Mouse (Mus musculus): ENCODE measurements around the gene Ndufb7.
"Not testable (repeated sequence)": the region's sequence is repeated elsewhere in the genome, so short reads cannot be mapped to it uniquely, and the experiment has no call there.

Gene Ndufb7

DNA sequence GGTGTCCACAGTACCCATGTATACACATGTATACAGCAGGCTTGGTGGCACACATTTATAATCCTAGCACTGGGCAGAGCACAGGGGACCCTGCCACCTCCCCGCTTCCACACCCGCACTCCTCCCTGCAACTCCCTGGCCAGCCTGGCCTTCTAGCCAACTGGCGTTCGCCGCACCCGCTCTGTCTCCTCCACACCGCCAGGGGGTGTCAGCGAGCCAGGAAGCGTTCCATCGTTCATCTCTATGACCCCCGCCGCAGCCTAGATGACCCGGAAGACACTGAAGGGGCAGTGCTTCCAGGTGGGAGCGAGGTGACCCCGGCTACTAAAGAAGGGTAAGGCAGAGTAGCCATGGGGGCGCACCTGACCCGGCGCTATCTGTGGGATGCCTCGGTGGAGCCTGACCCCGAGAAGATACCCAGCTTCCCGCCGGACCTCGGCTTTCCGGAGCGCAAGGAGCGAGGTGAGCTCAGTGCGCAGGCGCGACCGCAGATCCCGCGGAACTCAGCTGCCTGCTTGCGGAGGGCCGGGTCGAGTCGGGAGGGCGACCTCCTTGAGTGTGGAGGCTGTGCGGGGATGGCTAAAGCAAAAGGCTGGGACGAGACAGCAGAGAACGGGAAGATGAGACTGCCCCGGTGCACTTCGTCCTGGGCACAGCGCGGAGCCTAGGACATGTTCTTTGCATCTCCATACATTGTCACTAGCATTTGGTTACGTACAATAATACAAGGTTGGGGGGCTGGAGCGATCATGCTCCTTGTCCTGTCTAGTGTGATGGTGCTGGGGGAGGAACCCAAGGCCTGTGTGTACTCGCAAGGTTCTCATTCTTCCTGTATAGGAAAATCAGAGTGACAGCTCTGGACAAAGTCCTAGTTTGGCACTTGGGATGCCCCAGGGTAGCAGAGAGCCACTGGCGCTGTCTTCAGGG is at the start of gene Ndufb7:
Ndufb7 (plus strand) TSS at position 203 of the 927 bp plus-strand sequence.
- in situ Hi-C loops (cut with MseI, MboI), result no loop called here

DNA sequence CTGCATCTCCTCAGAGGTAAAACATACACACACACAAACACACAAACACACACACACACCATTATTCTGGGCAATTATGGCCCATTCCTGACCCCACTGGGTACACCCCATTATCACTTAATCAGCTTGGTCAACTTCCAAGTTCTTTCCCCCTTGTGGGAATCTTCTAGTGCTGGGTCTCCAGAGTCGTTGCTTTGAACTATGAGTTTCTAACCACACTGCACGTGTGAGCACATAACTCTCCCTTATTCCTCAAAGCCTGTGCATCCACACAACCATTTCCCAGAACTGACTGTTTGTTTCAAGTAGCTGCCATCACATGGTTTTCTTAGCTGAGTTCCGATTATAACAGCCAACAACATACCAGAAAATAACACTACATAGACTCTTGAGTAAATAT is 46.0 kb upstream of the Ndufb7 start:
- in situ Hi-C loops (cut with MseI, MboI), result no loop called here

DNA sequence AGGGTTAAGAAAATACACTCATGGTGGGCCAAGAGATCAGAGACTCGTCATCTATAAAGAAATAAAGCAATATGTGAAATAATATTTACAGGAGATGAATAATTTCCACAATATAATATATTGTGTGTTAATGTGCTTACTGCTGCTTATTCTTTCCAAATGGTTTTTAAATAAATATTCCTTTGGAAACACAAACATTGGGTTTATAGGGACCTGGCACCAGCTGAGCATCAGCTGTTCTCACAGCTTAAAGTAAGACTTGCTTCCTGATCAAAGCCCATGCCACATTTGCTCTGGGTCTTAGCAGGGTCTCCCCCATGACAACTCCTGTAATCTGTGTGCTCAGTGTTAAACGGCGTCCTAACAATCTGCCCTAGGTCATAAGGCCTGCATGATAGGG is 45.6 kb upstream of the Ndufb7 start:
- in situ Hi-C loops (cut with MseI, MboI), result not testable (repeated sequence)

DNA sequence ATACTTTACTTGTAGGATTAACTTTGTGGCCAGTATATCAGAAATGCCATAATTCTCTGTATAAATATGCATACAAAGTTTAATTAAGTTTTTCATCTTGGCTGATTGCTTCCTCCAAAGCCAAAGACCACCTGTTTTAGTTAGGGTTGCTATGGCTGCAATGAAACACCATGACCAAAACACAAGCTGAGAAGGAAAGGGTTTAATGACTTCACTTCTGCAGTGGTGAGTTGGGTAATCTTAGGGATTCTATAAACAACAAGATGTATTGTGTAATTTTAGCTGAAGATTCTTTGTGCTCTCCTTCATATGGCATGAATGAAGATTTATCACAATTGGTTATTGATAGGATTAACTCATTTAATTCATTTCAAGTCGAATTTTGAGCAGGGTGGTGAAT is 45.2 kb upstream of the Ndufb7 start:
- in situ Hi-C loops (cut with MseI, MboI), result no loop called here

DNA sequence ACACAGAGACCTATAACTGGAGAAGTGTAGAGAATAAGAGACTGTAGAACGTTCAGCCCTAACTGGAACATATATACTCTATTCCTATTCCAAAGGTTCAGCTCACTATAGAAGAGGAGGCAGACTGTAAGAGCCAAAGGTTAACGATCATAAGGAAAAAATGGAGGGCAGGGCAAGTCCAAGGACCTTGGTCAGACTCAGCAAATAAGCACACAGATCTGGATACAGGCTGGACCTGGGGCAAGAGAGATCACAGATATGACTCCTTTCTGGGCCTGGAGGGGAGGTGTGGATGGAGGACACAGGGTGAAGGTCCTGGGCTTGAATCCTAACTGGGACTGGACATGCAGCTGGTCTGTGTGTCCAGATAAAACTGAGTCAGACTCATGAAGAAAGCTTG is 31.7 kb upstream of the Ndufb7 start:
- in situ Hi-C loops (cut with MseI, MboI), result no loop called here

DNA sequence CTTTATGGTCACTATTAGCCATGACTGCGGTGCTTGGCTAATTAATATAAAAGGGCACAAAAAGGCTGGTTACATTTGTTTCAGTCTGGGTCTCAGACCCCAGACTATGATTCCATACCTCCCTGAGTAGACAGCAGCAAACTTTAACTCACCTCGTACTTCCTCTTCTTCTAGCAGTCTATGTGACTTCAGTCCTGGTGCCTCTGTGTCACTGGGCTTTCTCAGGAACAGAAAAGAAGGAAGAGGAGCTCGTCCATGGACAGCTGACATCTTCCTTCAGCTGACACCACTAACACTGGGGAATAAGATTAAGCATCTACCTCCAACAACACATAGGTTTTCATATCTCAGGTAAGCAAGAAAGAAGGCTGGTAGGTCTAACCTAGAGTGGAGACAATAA is 30.7 kb upstream of the Ndufb7 start, which contains the start of gene Olfr370:
Olfr370 (plus strand) TSS at position 45 of the 400 bp plus-strand sequence.
- in situ Hi-C loops (cut with MseI, MboI), result no loop called here

DNA sequence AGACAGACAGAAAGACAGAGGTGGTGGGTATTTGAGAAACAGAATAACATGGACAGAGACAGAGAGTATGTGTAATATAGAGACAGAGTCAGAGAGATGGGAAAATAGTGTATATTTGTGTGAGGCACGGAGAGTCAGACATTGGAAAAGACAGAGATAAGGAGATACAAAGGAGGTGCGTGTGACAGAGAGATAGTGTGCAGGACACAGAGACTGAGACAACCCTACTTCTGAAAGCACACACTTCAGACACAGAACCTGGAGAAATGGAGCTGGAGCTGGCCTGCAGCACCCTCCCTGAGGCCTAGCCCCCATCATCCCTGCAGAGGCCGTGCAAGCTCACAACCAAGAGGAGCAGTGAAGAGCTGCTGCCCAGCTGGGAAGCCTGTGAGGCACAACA is 3.8 kb upstream of the Ndufb7 start:
- in situ Hi-C loops (cut with MseI, MboI), result no loop called here

DNA sequence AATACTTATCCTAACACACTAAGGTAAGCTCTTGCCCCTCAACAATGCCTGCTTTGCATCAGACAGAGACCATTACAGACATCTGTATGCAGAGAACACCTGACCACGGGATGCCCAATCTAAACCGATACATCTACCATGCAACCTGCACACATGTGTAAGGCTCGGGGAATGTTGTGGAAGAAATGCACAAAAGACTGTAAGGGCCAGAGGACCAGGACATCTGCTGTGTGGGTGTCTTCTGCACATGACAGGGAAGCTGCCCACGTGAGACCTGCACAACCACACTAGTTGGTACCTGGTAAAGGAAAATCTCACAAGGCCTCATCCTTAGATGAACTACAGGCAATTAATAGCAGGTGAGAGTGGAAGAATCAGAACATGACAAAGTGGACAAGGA is 3.2 kb upstream of the Ndufb7 start:
- in situ Hi-C loops (cut with MseI, MboI), result no loop called here

DNA sequence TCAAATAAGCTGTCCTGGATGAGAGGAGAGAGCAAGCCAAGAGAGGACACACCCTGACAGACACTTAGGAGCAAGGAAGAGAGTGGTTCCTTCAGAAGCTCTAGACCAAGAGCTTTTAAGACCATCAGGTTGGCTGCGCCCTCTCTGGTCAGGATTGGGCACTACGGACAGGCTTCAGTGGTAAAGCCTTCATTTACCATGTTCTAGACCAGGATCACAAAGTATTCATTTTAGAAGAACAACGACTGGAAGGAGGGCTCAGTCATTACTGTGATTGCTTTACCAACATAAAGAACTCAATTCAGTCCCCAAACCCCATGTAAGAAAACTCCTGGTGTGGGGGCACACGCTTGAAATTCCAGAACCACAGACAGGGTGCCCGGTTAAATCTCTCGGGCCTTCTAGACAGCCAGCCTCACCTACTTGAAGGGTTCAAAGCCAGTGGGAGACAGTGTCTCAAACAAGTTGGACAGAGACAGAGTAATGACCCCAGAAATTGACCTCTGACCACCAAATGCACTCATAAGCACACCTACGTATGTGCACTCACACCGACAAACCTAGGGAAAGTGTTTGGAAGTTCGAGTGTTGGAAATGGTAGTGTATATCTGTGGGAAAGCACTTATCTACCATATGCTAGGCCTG is 618 bp upstream of the Ndufb7 start:
- in situ Hi-C loops (cut with MseI, MboI), result no loop called here

DNA sequence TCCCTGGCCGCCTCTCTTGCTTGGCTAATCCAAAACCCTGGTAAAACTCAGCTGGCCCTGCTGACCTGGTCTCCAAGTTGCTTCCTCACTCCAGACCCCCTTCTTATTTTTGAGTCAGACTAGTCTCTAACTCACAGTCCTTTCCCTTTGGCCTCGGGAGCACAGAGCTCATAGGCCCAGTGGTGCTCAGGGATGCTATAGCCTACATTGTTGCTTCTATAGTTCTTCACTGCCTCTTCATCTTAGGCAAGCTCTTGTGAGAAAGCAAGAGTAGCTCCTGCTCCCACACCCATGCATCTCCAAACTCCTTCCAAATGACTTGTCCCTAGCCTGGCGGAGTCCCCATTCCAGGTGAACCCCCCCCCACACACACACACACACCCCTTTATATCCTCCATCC is 1.2 kb downstream of the Ndufb7 start:
- in situ Hi-C loops (cut with MseI, MboI), result no loop called here

DNA sequence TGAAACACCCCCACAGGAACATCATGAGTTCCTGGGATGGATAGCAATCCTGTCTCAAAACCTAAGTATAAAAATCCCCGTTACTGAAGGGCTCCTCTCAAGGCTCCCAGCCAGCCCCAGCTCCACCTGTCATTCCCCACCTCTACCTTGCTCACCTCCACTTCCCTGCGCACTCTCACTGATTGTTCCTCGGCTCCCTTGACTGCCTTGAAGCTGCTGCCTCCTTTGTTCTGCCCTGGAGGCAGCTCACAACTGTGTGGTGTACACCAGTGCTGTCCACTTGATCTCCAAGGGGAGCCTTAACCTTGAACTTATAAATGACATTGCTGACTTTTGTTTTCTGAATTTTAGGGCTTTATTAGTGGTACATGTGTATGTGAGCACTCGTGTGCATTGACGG is 1.7 kb downstream of the Ndufb7 start:
- in situ Hi-C loops (cut with MseI, MboI), result no loop called here

DNA sequence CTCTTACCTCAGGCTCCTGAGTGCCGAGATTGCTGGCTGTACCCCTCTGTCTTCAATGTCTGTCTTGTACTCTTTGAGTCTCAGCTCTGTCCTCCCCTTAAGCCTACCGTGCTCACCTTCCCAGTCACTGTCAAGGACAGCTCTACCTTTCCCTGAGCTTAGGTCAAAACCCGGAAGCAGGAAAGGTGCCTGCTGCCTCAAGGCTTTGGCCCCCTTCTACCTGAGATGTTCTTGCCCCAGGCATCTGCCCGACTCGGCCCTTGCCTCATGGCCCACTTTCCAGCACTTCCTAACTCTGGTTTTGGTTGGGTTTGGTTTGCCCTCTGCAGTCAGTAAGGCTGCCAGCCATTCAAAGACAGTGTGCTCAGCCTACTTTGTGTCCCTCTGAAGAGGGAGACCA is 2.3 kb downstream of the Ndufb7 start:
- in situ Hi-C loops (cut with MseI, MboI), result no loop called here

DNA sequence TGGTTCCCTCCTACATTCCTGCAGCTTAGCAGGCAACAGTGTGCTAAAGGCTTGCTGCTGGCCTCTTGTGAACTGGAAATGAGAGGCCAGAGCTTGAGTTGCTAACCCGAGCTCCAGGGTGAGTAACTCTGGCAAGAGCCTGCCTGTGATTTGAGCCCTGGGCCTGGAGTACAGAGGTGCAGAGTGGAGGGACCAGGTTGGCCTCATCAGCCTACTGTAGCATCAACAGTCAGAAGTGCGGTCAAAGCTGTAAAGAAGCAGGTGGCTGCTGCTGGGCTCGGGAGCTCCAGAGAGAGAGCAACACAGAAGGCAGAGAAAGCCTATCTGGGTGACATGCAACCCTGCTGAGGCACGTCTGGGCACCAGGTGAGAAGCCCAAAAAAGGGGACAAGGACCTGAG is 2.7 kb downstream of the Ndufb7 start:
- in situ Hi-C loops (cut with MseI, MboI), result no loop called here

DNA sequence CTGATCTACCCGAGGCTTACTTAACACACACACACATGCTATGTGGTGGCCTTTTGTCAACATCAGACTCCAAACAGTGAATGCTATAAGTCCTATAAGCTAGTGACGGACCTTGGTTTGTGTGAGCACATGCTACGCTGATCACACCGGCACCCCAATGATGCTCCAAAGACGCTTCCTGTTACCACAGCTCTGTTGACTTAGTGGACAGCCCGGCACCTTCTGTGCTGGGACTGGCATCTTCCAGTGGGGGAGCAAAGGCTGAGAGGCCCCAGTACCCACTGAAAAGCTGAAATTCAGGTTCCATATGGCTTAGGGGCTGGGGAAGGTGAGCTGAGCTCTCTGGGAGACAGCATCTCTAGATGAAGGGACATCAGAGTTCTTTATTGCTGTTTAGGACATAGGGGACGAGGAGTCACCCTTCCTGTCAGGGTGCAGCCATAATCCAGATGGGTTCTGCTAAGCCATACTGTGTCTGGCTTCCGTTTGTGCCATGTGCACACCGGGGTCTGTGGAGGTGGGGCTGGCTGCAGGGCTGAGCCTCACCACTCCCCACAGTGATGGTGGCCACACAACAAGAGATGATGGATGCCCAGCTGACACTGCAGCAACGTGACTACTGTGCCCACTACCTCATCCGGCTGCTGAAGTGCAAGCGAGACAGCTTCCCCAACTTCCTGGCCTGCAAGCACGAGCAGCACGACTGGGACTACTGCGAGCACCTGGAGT is 4.0 kb downstream of the Ndufb7 start:
- in situ Hi-C loops (cut with MseI, MboI), result no loop called here

DNA sequence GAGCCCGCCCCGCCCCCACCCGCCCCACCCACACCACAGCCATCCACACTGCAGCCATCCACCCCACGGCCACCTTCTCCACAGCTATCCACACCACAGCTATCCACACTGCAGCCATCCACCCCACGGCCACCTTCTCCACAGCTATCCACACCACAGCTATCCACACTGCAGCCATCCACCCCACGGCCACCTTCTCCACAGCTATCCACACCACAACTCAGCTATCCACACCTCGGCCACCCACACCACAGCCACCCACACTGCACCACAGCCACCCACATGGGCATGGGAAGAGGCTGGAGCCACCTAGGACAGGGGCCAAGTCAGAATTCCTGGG is 4.5 kb downstream of the Ndufb7 start:
- in situ Hi-C loops (cut with MseI, MboI), result not testable (repeated sequence)

DNA sequence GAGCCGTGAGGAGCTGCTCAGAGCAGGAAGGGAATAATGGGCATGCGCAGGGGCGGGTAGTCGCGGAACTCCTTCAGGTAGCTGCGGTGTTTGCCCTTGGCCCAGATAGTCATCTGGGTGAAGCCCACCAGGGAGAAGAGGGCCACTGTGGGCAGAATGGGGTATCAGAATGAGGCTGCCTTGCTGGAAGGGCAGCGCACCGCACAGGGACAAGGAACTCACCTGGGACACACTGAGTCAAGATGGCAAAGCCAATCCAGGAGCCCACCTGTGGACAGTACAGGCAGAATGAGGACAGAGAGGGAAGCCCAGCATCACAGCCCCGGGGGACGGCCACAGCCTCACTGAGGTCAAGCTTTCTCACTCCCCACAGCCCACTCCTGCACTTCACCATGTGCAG is 5.3 kb downstream of the Ndufb7 start:
- in situ Hi-C loops (cut with MseI, MboI), result no loop called here

DNA sequence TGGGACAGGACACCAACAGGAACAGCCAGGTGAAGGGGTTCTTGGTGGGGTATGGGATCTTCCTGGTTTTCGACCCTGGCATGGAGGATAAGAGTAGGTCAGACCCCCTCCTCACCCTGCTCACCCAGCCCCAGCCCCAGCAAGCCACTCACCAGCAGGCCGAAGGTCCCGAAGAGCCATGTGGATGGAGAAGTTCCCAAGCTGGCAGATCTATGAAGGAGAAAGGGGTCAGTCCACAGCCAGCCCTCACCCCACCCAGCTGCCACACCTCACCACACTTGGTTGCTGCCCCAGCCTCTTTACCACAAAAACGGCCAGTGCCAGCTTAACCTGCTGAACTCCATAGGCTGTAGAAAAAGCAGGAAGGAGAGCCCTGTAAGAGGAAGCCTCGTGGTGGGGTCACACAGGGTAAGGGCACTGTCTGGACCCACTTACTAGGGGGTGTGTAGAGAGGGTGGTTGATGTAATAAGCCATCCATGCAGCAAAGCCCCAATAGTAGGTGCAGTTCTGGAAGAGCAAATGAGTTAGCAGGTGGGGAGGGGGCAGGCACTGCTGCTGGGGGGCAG is 5.9 kb downstream of the Ndufb7 start:
- in situ Hi-C loops (cut with MseI, MboI), result no loop called here

DNA sequence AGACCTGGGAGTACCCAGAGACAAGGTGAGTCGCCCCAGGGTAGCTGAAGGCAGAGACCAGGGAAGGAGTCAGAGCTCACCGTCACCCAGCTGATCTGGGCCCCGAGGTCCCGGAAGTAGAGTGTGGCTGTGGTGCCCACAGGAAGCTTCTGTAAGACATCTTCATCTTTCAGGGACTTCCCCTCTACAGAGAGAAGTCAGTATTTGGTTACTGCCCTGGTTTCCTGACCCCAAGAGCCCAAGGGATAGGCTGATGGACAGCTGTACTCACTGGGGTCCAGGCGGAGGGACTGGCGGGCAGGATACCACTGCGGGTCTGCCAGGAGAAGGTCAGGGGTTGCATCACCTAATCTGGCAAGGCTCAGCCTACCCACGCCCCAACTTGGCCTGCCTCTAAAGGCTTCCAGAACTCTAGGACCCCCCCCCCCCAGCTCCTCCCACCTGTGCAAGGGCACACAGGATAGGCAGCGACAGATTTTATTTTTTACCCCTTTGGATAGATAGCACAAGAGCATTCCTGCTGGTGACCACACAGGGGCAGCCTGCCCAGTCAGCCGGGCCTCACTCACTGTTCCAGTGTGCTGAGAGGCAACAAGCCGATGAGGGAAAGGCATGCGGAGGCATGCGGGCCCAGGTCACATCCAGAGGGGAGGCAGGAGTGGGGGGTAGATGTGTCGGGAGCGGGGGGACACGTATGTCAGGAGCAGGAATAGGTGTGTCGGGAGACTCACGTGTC is 6.8 kb downstream of the Ndufb7 start:
- in situ Hi-C loops (cut with MseI, MboI), result no loop called here

DNA sequence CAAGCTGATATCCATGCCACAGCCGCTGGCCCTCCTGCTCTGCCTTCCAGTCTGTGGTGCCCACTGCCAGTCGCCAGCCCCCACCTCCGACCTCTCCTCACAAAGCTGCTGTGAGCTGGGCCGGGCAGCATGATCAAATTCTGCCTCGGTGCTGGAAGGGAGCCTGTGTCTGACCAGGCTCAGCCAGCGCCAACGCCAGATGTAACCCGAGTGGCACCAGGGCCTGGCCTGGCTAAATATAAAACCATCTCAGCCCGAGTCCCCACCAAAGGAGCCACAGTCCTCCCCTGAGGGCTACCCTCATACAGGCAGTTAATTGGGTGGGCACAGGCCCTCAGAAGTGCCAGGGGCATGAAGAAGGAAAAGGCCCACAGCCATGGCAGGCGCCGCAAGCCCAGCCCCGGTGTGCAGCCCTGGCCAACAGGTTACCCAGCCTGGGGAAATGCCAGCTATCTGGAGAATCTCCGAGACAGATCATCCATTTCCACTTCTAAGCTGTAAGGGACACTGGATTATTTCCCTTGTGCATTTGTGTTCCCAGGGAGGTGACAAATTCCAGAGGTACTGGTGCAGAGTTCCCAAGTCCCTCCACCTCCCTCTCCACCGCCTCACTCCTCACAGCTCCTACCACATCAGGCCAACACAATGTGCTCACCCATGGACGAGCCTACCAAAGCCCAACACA is 8.3 kb downstream of the Ndufb7 start:
- in situ Hi-C loops (cut with MseI, MboI), result no loop called here

DNA sequence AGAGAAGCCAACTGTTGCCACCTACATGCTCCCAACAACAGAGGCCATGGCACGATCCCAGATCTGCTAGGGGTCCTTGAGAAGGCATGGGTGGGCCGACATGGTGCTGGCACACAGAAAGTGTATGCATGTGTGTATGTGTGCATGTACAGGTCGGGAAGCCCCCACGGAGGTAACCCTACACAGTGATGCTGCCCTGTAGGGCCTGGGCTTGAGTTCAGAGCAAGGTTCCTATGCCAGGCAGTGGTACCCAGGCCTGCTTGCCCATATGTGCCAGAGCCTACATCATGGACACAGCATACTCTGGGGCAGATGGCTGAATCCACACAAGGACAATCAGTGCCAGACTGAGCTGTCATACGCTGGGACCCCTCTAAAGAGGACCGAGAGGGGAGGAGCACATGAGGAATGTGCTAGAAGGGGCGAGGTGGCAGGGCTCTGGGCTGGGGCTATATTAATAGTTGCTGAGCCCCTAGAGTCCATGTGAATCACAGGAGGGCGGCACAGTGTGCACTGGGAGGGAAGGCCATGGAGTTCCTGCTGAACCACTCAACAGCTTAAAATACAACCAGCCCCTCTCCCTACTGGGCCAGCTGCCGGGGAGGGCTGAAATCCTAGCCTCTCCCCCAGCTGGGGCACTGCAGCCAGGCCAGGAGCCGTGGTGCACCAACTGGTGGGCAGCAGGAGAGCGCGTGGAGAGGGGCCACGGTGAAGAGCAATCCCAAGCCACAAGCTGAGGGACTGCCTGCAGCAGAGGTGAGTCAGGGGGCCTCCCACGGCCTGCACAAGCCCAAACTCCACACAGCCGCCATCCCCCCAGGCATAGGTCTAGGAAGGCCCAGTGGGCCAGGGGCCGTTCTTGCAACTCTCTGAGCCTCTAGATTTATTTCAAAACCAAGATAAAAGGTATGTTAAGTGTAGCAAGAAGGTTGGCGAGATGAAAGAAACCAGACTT is 9.4 kb downstream of the Ndufb7 start:
- in situ Hi-C loops (cut with MseI, MboI), result no loop called here
